In genomic region chr14:25633539-25634300, GRCm38 (mm10) we compare ENCODE assay signal across 8 mouse cellular contexts.
DNase-seq lines count a peak whose midpoint lies in the region; ATAC-seq and TF ChIP-seq lines count a peak whose summit lies in the region.

No protein-coding gene starts in this region.

- H3K27ac ChIP-seq in spleen, adult 2 months (ENCODE audit: insufficient read depth, low read length): peak overlapping the region; percentile 40; the same call in 1 of the 2 replicates
- peak overlapping the region; percentile 50 for H3K27ac ChIP-seq in hindbrain, embryonic 10.5 days
- H3K27ac ChIP-seq in neural tube, embryonic 13.5 days (replicated peaks): peak overlapping the region; percentile 81

- no peaks in the 10 kb centered on the region for H3K9me3 ChIP-seq in hindbrain, embryonic 10.5 days
- no peaks in the 10 kb centered on the region for H3K9me3 ChIP-seq in neural tube, embryonic 13.5 days

- no peak for TF ChIP-seq CTCF in spleen, adult 2 months (IDR thresholded peaks at IDR 0.05; ENCODE audit: extremely low read depth, insufficient read depth, insufficient read length, insufficient replicate concordance)

- ATAC-seq in neural tube, embryonic 13.5 days (ENCODE audit: low read depth): peak; percentile 40

- WGBS in spleen, adult 2 months: 80% methylated on average over 14 of the region's 14 CpGs
- WGBS in hindbrain, embryonic 10.5 days: 85% methylated on average over 14 of the region's 14 CpGs
- WGBS in neural tube, embryonic 13.5 days: 60% methylated on average over 14 of the region's 14 CpGs

- H3K36me3 ChIP-seq in spleen, adult 2 months (ENCODE audit: control insufficient read depth, insufficient read depth, low read length): peaks cover 20% of the 10 kb centered on the region
- peaks cover 90% of the 10 kb centered on the region for H3K36me3 ChIP-seq in hindbrain, embryonic 10.5 days
- H3K36me3 ChIP-seq in neural tube, embryonic 13.5 days: peaks cover 37% of the 10 kb centered on the region

- H3K27me3 ChIP-seq in spleen, adult 2 months (ENCODE audit: control insufficient read depth, insufficient read depth, low read length): no peaks in the 10 kb centered on the region
- no peaks in the 10 kb centered on the region for H3K27me3 ChIP-seq in hindbrain, embryonic 10.5 days (ENCODE audit: insufficient read depth, poor library complexity, severe bottlenecking)
- H3K27me3 ChIP-seq in neural tube, embryonic 13.5 days: no peaks in the 10 kb centered on the region

- no peak overlapping the region for H3K4me3 ChIP-seq in spleen, adult 2 months (ENCODE audit: extremely low read depth, insufficient read depth, insufficient read length)
- no peak overlapping the region for H3K4me3 ChIP-seq in hindbrain, embryonic 10.5 days
- no peak overlapping the region for H3K4me3 ChIP-seq in neural tube, embryonic 13.5 days

- no peak for TF ChIP-seq POLR2A in spleen, adult 2 months (IDR thresholded peaks at IDR 0.05; ENCODE audit: low read depth, low read length)

- peak; percentile 67 for DNase-seq in adrenal gland, postnatal 10 days
- DNase-seq in adrenal gland, adult 8-10 months: no peak
- DNase-seq in spleen, adult 2 months (ENCODE audit: low read depth in 1 of 2, low spot score in 2 of 2): no peak
- DNase-seq in spleen, postnatal 10 days (ENCODE audit: low spot score in 2 of 2): no peak
- DNase-seq in hindbrain, embryonic 10.5 days (ENCODE audit: low spot score): no peak
- DNase-seq in spleen, postnatal 14 days (ENCODE audit: low spot score in 2 of 2): no peak
- no peak for DNase-seq in embryo, embryonic 11 days

- no peak overlapping the region for H3K4me2 ChIP-seq in neural tube, embryonic 13.5 days

- peak overlapping the region; percentile 38 for H3K9ac ChIP-seq in neural tube, embryonic 13.5 days

- H3K4me1 ChIP-seq in spleen, adult 2 months (ENCODE audit: control insufficient read depth, insufficient read depth, insufficient read length): peaks cover 2% of the 10 kb centered on the region; the same call in 1 of the 2 replicates
- peaks cover 61% of the 10 kb centered on the region for H3K4me1 ChIP-seq in hindbrain, embryonic 10.5 days (replicated peaks)
- H3K4me1 ChIP-seq in neural tube, embryonic 13.5 days (replicated peaks): peaks cover 98% of the 10 kb centered on the region
